Mouse (Mus musculus): Measurements from ENCODE around the gene St3gal2.
"Not testable (repeated sequence)": the region's sequence is repeated elsewhere in the genome, so short reads cannot be mapped to it uniquely, and the experiment has no call there.

The St3gal2 gene

GRCm38 (mm10) chr8:110990017-110990416, 70.3 kb downstream of the St3gal2 start:
- DNase-seq (ENCODE audit: low read depth, low spot score): no peak

GRCm38 (mm10) chr8:110996641-110997430, 77.1 kb downstream of the St3gal2 start:
- no peak for DNase-seq (ENCODE audit: low read depth, low spot score)

- DNase-seq (ENCODE audit: low read depth, low spot score): peak; percentile 79
These were observed 78.1 kb downstream of the St3gal2 start, which contains the start of gene Ddx19a for GRCm38 (mm10) chr8:110997547-110998531. Gene Ddx19a, minus strand, starts transcription at chr8:110997800.

GRCm38 (mm10) chr8:111010230-111010991, 90.7 kb downstream of the St3gal2 start:
- DNase-seq (ENCODE audit: low read depth, low spot score): not testable (repeated sequence)

Data from skeletal muscle tissue, adult 2 months (tissue).